In the genomic region with DNA sequence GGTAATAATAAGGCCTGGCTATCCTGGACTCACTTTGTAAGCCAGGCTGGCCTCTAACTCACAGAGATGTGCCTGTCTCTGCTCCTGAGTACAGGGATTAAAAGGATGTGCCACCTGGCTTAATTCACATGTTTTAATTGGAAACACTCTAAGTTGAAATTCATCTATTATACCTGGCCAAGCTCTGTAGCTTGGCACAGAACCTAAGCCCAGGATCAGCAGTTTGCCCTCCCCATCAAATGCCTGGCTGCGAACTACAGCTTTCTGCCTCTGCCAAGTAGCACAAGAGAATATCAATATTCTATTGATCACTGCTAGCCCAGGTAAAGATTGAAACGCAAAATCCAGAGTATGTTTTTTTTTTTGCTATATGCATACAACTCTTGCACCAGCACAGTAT, we compare ENCODE assay signal across 22 mouse cellular contexts.
A peak's percentile ranks its signal among the peaks of the same experiment; 100 is the strongest.
DNase-seq lines count a peak whose midpoint lies in the region; ATAC-seq and TF ChIP-seq lines count a peak whose summit lies in the region.
"Had no signal": no experiment of that assay in that cellular context is flagged by ENCODE, and none has a peak within 500 bp of the region (broad histone marks: within the 10 kb centered on the region; RNA-seq: fewer than 3 reads in every experiment).

No protein-coding gene starts in this region.

- peak; percentile 43 for DNase-seq in kidney, adult 9 months
- DNase-seq in kidney, adult 11 months, result no peak
- no peak for DNase-seq in liver, embryonic 13.5 days
- DNase-seq in liver, result no peak
- DNase-seq in liver, postnatal 0 days, result no peak
- no peak for DNase-seq in lung, adult 2 months
- DNase-seq: adrenal gland, postnatal 10 days; adrenal gland, postnatal 36 days; B cell, adult 2 months; cerebellum, adult 18-20 months; cerebellum, adult 9-10 months; cerebellum, postnatal 14 days; gastrocnemius, postnatal 10 days had no signal

- H3K9ac ChIP-seq in liver, embryonic 13.5 days, result no peak overlapping the region
- no peak overlapping the region for H3K9ac ChIP-seq in liver, embryonic 15.5 days
- H3K9ac ChIP-seq in liver, postnatal 0 days (replicated peaks), result 0 out of 2 replicates have a peak overlapping the region, but pooled peaks have one; percentile 12
- H3K9ac ChIP-seq: forebrain, embryonic 13.5 days; hindbrain, embryonic 12.5 days had no signal

- no peaks in the 10 kb centered on the region for H3K36me3 ChIP-seq in liver, embryonic 13.5 days
- H3K36me3 ChIP-seq in liver, embryonic 15.5 days (replicated peaks), result no peaks in the 10 kb centered on the region
- H3K36me3 ChIP-seq in liver, postnatal 0 days (replicated peaks; ENCODE audit: insufficient read depth, low read length), result no peaks in the 10 kb centered on the region
- H3K36me3 ChIP-seq: forebrain, embryonic 10.5 days; G1E; hindbrain, embryonic 12.5 days had no signal

- 0 out of 2 replicates have a peak overlapping the region, but pooled peaks have one; percentile 0 for H3K4me2 ChIP-seq in liver, embryonic 13.5 days
- H3K4me2 ChIP-seq in liver, embryonic 15.5 days, result peak overlapping the region; percentile 27
- H3K4me2 ChIP-seq in liver, postnatal 0 days (ENCODE audit: low read depth, low read length), result peak overlapping the region; percentile 19
- H3K4me2 ChIP-seq: forebrain, embryonic 13.5 days; heart, embryonic 11.5 days; hindbrain, embryonic 12.5 days had no signal

- no peaks in the 10 kb centered on the region for H3K27me3 ChIP-seq in liver, embryonic 13.5 days
- H3K27me3 ChIP-seq in liver, embryonic 15.5 days, result no peaks in the 10 kb centered on the region
- no peaks in the 10 kb centered on the region for H3K27me3 ChIP-seq in liver, postnatal 0 days (ENCODE audit: insufficient read depth, low read length)
- H3K27me3 ChIP-seq: CH12.LX; forebrain, embryonic 13.5 days; hindbrain, embryonic 12.5 days; Patski had no signal

- 58% methylated on average over 2 of the region's 2 CpGs for WGBS in liver, embryonic 13.5 days (ENCODE audit: insufficient replicate concordance)
- WGBS in liver, embryonic 15.5 days (ENCODE audit: insufficient replicate concordance), result 54% methylated on average over 2 of the region's 2 CpGs
- WGBS in liver, postnatal 0 days (ENCODE audit: insufficient replicate concordance), result 48% methylated on average over 2 of the region's 2 CpGs
- WGBS in lung, adult 2 months, result 96% methylated on average over 2 of the region's 2 CpGs

- TF ChIP-seq CTCF in liver, postnatal 0 days (IDR thresholded peaks at IDR 0.05; ENCODE audit: low read depth), result no peak
- TF ChIP-seq CTCF in lung, adult 2 months (IDR thresholded peaks at IDR 0.05; ENCODE audit: insufficient read depth, low read length), result no peak

- H3K4me3 ChIP-seq in liver, embryonic 13.5 days (replicated peaks), result no peak overlapping the region
- H3K4me3 ChIP-seq in liver, embryonic 15.5 days (replicated peaks), result no peak overlapping the region; the same call in 1 of the 2 replicates
- H3K4me3 ChIP-seq in liver, postnatal 0 days (ENCODE audit: low read depth, low read length), result no peak overlapping the region
- H3K4me3 ChIP-seq in lung, adult 2 months (replicated peaks; ENCODE audit: extremely low read depth, low read depth, low read length), result no peak overlapping the region
- H3K4me3 ChIP-seq: forebrain, embryonic 10.5 days; forebrain, embryonic 13.5 days; hindbrain, embryonic 12.5 days had no signal

- ATAC-seq in liver, embryonic 13.5 days (ENCODE audit: low read depth), result no peak
- no peak for ATAC-seq in liver, embryonic 15.5 days (ENCODE audit: insufficient read depth)
- ATAC-seq in liver, postnatal 0 days, result no peak
- ATAC-seq: forebrain, embryonic 13.5 days; forebrain, embryonic 16.5 days had no signal

- H3K9me3 ChIP-seq in liver, embryonic 13.5 days (replicated peaks), result no peaks in the 10 kb centered on the region
- H3K9me3 ChIP-seq in liver, embryonic 15.5 days (replicated peaks), result no peaks in the 10 kb centered on the region
- no peaks in the 10 kb centered on the region for H3K9me3 ChIP-seq in liver, postnatal 0 days (ENCODE audit: low read length)
- H3K9me3 ChIP-seq: forebrain, embryonic 10.5 days; forebrain, embryonic 13.5 days; hindbrain, embryonic 12.5 days had no signal

- H3K4me1 ChIP-seq in liver, embryonic 13.5 days (replicated peaks), result no peaks in the 10 kb centered on the region
- 0 out of 2 replicates have a peak, but pooled peaks cover 4% of the 10 kb centered on the region for H3K4me1 ChIP-seq in liver, embryonic 15.5 days (replicated peaks)
- no peaks in the 10 kb centered on the region for H3K4me1 ChIP-seq in liver, postnatal 0 days (ENCODE audit: insufficient read depth)
- peaks cover 2% of the 10 kb centered on the region; the same call in 1 of the 2 replicates for H3K4me1 ChIP-seq in lung, adult 2 months (ENCODE audit: control insufficient read depth, insufficient read depth, low read length)
- H3K4me1 ChIP-seq: hindbrain, embryonic 12.5 days had no signal

- no peak for TF ChIP-seq POLR2A in lung, adult 2 months (IDR thresholded peaks at IDR 0.05; ENCODE audit: borderline replicate concordance, extremely low read depth, low read depth, low read length)

- no peak for TF ChIP-seq EP300 in liver, postnatal 0 days (IDR thresholded peaks at IDR 0.05; ENCODE audit: low read depth)

- no peak overlapping the region for H3K27ac ChIP-seq in liver, embryonic 13.5 days
- peak overlapping the region; percentile 38; the same call in 1 of the 2 replicates for H3K27ac ChIP-seq in liver, embryonic 15.5 days (replicated peaks)
- peak overlapping the region; percentile 37; the same call in 1 of the 2 replicates for H3K27ac ChIP-seq in liver, postnatal 0 days (ENCODE audit: low read depth)
- H3K27ac ChIP-seq: forebrain, embryonic 10.5 days; forebrain, embryonic 13.5 days; hindbrain, embryonic 12.5 days had no signal
